Mouse (Mus musculus) kidney, embryonic 14.5 days (tissue): ENCODE results near the gene Olfr574. TPM values are rescaled to one million over a fixed set of nuclear protein-coding genes. Genes with fewer than 3 reads are reported as not detected.

Source experiments
- ATAC-seq: fragments of 200-750 bp; cut with Nextera tagmentation; 2 replicates; pipeline ENCODE4 v1.8.0; 2017; ENCODE audit warnings: moderate number of reproducible peaks, mild to moderate bottlenecking, moderate TSS enrichment, moderate library complexity; ENCODE audit not compliant: low FRiP score, low TSS enrichment
- H3K27ac ChIP-seq: fragments of 300-500 bp; sonication (generic); 2 replicates; pipeline ENCODE4 v1.5.1; 2014; ENCODE audit warnings: low read depth, mild to moderate bottlenecking, low read length, moderate library complexity, mixed read lengths
- H3K27me3 ChIP-seq: fragments of 300-500 bp; sonication (generic); 2 replicates; pipeline ENCODE4 v1.6.1; 2014; ENCODE audit warnings: mild to moderate bottlenecking, low read length; ENCODE audit not compliant: control insufficient read depth, insufficient read depth
- H3K36me3 ChIP-seq: fragments of 300-500 bp; sonication (generic); 2 replicates; pipeline ENCODE4 v1.6.1; 2014; ENCODE audit warnings: low read length, mixed read lengths; ENCODE audit not compliant: control insufficient read depth, insufficient read depth
- H3K4me1 ChIP-seq: fragments of 300-500 bp; sonication (generic); 2 replicates; pipeline ENCODE4 v1.6.1; 2014; ENCODE audit warnings: low read length, mixed read lengths; ENCODE audit not compliant: control insufficient read depth, insufficient read depth
- H3K4me2 ChIP-seq: fragments of 300-500 bp; sonication (generic); replicated peaks from 2 replicates; pipeline ENCODE4 v1.6.1; 2014; ENCODE audit warnings: low read depth, mild to moderate bottlenecking, low read length
- H3K4me3 ChIP-seq: fragments of 300-500 bp; sonication (generic); 2 replicates; pipeline ENCODE4 v1.5.1; 2014; ENCODE audit warnings: mild to moderate bottlenecking, low read length
- H3K9ac ChIP-seq: fragments of 300-500 bp; sonication (generic); 2 replicates; pipeline ENCODE4 v1.6.1; 2014; ENCODE audit warnings: low read depth, mild to moderate bottlenecking, low read length, moderate library complexity
- H3K9me3 ChIP-seq: fragments of 300-500 bp; sonication (generic); 2 replicates; pipeline ENCODE4 v1.6.1; 2016; ENCODE audit warnings: low read length; ENCODE audit not compliant: control insufficient read depth
- WGBS: fragments of 180-500 bp; shearing (Covaris S2); extraction: QIAGEN DNeasy Blood & Tissue Kit; methylation state at CpG from one replicate; pipeline ENCODE4 v1.1.7; 2014; 5-methylcytosine and 5-hydroxymethylcytosine counted together
- polyA plus RNA-seq: library from polyadenylated mRNA; unstranded; fragments of >200 nt; fragmentation: Nextera tagmentation; extraction: Ambion mirVana; gene quantifications from 2 replicates; pipeline ENCODE4 v1.2.1, GENCODE M21; 2014

Olfr574 gene
- polyA plus RNA-seq, 1 experiment from 2014 or later = not detected

GRCm38 (mm10) chr7:102950732-102951131 lies 2.5 kb downstream of the Olfr574 start:
- Histone ChIP-seq H3K36me3 (no peaks in the 10 kb centered on the region), H3K4me2 (no peak overlapping the region), H3K9ac (no peak overlapping the region), H3K4me1 (no peaks in the 10 kb centered on the region), H3K27ac (no peak overlapping the region), H3K9me3 (no peaks in the 10 kb centered on the region), H3K4me3 (no peak overlapping the region), H3K27me3 (no peaks in the 10 kb centered on the region)
- WGBS = 68% methylated on average over 1 of the region's 1 CpGs
- ATAC-seq = no peak

DNA sequence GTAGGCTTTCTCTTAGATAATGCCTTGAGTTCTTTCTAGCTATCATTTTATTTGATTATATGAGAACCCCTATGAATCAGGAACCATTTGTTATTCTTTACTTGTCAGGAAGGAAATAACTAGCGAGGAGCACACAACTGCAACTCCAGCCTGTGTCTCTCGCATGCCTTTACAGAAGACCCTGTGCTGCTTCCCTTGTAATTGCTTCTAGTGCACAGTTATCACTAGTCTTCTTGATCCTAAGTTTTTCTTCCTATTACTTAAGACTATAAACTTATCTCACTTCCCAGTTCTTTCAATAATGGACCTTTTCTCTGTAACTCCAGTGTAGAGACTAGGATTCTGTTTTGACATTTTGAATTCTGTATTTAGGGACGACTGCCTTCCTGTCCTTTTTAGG lies 9.9 kb downstream of the Olfr574 start:
- WGBS = 70% methylated on average over 3 of the region's 3 CpGs
- Histone ChIP-seq H3K9ac (no peak overlapping the region), H3K27me3 (no peaks in the 10 kb centered on the region), H3K9me3 (no peaks in the 10 kb centered on the region), H3K4me3 (no peak overlapping the region), H3K4me1 (no peaks in the 10 kb centered on the region), H3K4me2 (no peak overlapping the region), H3K36me3 (no peaks in the 10 kb centered on the region), H3K27ac (no peak overlapping the region)
- no peak for ATAC-seq

- Histone ChIP-seq H3K4me1 (no peaks in the 10 kb centered on the region), H3K4me2 (no peak within 1 kb of the TSS), H3K4me3 (no peak within 1 kb of the TSS), H3K9ac (no peak within 1 kb of the TSS), H3K27me3 (no peaks in the 10 kb centered on the region), H3K36me3 (no peaks in the 10 kb centered on the region), H3K9me3 (no peaks in the 10 kb centered on the region), H3K27ac (no peak within 1 kb of the TSS)
- WGBS = 73% methylated on average over 1 of the region's 1 CpGs
- ATAC-seq = no peak
Observed at GRCm38 (mm10) chr7:102958593-102958992, 10.3 kb downstream of the Olfr574 start, which contains the start of gene Olfr575. TSS of gene Olfr575 (minus strand) at chr7:102958775.

DNA sequence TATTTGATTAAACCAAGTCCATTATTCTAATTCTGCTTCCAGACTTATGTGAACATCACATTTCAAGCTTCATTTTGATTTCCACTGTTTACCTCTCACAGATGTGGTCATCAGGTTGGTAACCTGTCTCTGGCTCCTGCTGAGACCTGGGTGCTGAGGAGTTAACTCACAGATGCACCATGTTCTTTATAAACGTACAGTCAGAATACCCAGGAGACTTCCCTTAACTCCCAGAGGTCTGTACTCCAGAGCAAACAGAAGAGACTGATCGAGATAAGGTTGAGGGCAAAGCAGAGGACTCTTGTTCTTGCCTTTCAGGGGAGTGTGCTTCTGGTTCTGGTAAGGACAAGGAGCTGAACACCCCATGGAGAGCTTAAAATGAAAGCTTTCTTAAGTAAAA lies 14.1 kb downstream of the Olfr574 start, which contains the start of gene Olfr576:
Gene Olfr576, plus strand, starts transcription at position 301 of the 400 bp plus-strand sequence.
- Histone ChIP-seq H3K9ac (no peak within 1 kb of the TSS), H3K27me3 (no peaks in the 10 kb centered on the region), H3K36me3 (no peaks in the 10 kb centered on the region), H3K4me2 (no peak within 1 kb of the TSS), H3K4me1 (no peaks in the 10 kb centered on the region), H3K4me3 (no peak within 1 kb of the TSS), H3K9me3 (no peaks in the 10 kb centered on the region), H3K27ac (no peak within 1 kb of the TSS)
- 53% methylated on average over 2 of the region's 2 CpGs for WGBS
- no peak for ATAC-seq

- ATAC-seq = no peak
- no peak overlapping the region for H3K9ac ChIP-seq
- H3K4me3 ChIP-seq = no peak overlapping the region
- H3K36me3 ChIP-seq = no peaks in the 10 kb centered on the region
- H3K4me1 ChIP-seq = no peaks in the 10 kb centered on the region
- WGBS = 58% methylated on average over 1 of the region's 1 CpGs
- H3K27me3 ChIP-seq = no peaks in the 10 kb centered on the region
- H3K4me2 ChIP-seq = no peak overlapping the region
- H3K9me3 ChIP-seq = no peaks in the 10 kb centered on the region
- no peak overlapping the region for H3K27ac ChIP-seq
Observed at GRCm38 (mm10) chr7:102974399-102974798, 26.1 kb downstream of the Olfr574 start.

- H3K9ac ChIP-seq = no peak within 1 kb of the TSS
- H3K4me2 ChIP-seq = no peak within 1 kb of the TSS
- no peaks in the 10 kb centered on the region for H3K36me3 ChIP-seq
- H3K27ac ChIP-seq = no peak within 1 kb of the TSS
- 89% methylated on average over 2 of the region's 2 CpGs for WGBS
- H3K4me3 ChIP-seq = no peak within 1 kb of the TSS
- no peaks in the 10 kb centered on the region for H3K27me3 ChIP-seq
- H3K9me3 ChIP-seq = no peaks in the 10 kb centered on the region
- no peaks in the 10 kb centered on the region for H3K4me1 ChIP-seq
- no peak for ATAC-seq
Observed at GRCm38 (mm10) chr7:102975843-102976242, 27.6 kb downstream of the Olfr574 start, which contains the start of gene Olfr577. TSS of gene Olfr577 (minus strand) at chr7:102975943.

GRCm38 (mm10) chr7:102989224-102989623 lies 41.0 kb downstream of the Olfr574 start, which contains the start of gene Olfr578:
TSS of gene Olfr578 (minus strand) at chr7:102989324.
- Histone ChIP-seq H3K9ac (no peak within 1 kb of the TSS), H3K36me3 (no peaks in the 10 kb centered on the region), H3K4me1 (no peaks in the 10 kb centered on the region), H3K4me2 (no peak within 1 kb of the TSS), H3K4me3 (no peak within 1 kb of the TSS), H3K27me3 (no peaks in the 10 kb centered on the region), H3K9me3 (no peaks in the 10 kb centered on the region), H3K27ac (no peak within 1 kb of the TSS)
- WGBS = 77% methylated on average over 3 of the region's 3 CpGs
- no peak for ATAC-seq

Other genes starting within 250 kb of the Olfr574 start
- 0.20 and 0.36 TPM in 2 replicates for gene Olfr558, start 246.3 kb upstream of the Olfr574 start, polyA plus RNA-seq
- not detected in 2 replicates for gene Olfr33, start 229.4 kb upstream of the Olfr574 start, polyA plus RNA-seq
- not detected in 2 replicates for gene Olfr559, start 221.0 kb upstream of the Olfr574 start, polyA plus RNA-seq
- gene Olfr560, start 189.1 kb upstream of the Olfr574 start, polyA plus RNA-seq = not detected in 2 replicates
- gene Olfr78, start 189.0 kb upstream of the Olfr574 start, polyA plus RNA-seq = 0.22 and 0.27 TPM in 2 replicates
- not detected in 2 replicates for gene Olfr561, start 177.2 kb upstream of the Olfr574 start, polyA plus RNA-seq
- gene Olfr564, start 145.0 kb upstream of the Olfr574 start, polyA plus RNA-seq = not detected in 2 replicates
- gene Olfr566, start 89.7 kb upstream of the Olfr574 start, polyA plus RNA-seq = not detected in 2 replicates
- gene Olfr568, start 71.3 kb upstream of the Olfr574 start, polyA plus RNA-seq = not detected in 2 replicates
- not detected in 2 replicates for gene Olfr569, start 57.6 kb upstream of the Olfr574 start, polyA plus RNA-seq
- not detected in 2 replicates for gene Olfr570, start 53.9 kb upstream of the Olfr574 start, polyA plus RNA-seq
- gene Olfr571, start 30.9 kb upstream of the Olfr574 start, polyA plus RNA-seq = not detected in 2 replicates
- not detected in 2 replicates for gene Olfr572, start 24.1 kb upstream of the Olfr574 start, polyA plus RNA-seq
- gene Olfr573-ps1, start 5.9 kb upstream of the Olfr574 start, polyA plus RNA-seq = not detected in 2 replicates
- not detected in 2 replicates for gene Olfr575, start 10.3 kb downstream of the Olfr574 start, polyA plus RNA-seq
- not detected in 2 replicates for gene Olfr576, start 14.2 kb downstream of the Olfr574 start, polyA plus RNA-seq
- gene Olfr577, start 27.5 kb downstream of the Olfr574 start, polyA plus RNA-seq = not detected in 2 replicates
- not detected in 2 replicates for gene Olfr578, start 40.9 kb downstream of the Olfr574 start, polyA plus RNA-seq
- gene Olfr582, start 89.6 kb downstream of the Olfr574 start, polyA plus RNA-seq = not detected in 2 replicates
- not detected in 2 replicates for gene Olfr583, start 102.8 kb downstream of the Olfr574 start, polyA plus RNA-seq
- not detected in 2 replicates for gene Olfr584, start 133.4 kb downstream of the Olfr574 start, polyA plus RNA-seq
- not detected in 2 replicates for gene Olfr585, start 149.3 kb downstream of the Olfr574 start, polyA plus RNA-seq
- not detected in 2 replicates for gene Olfr586, start 177.2 kb downstream of the Olfr574 start, polyA plus RNA-seq
- gene Olfr588-ps1, start 192.4 kb downstream of the Olfr574 start, polyA plus RNA-seq = not detected in 2 replicates
- not detected in 2 replicates for gene Olfr589, start 207.9 kb downstream of the Olfr574 start, polyA plus RNA-seq
- gene Olfr591, start 229.9 kb downstream of the Olfr574 start, polyA plus RNA-seq = not detected in 2 replicates
- not detected in 2 replicates for gene Olfr592, start 236.3 kb downstream of the Olfr574 start, polyA plus RNA-seq